Mouse (Mus musculus) lung, adult 2 months (tissue): ENCODE measurements around the gene Wfdc1.

ENCODE experiments used
- CTCF ChIP-seq: fragments of 200-500 bp; IDR thresholded peaks from 2 replicates; pipeline ENCODE4 v1.5.1; 2011; ENCODE audit warnings: mild to moderate bottlenecking, low read length, control low read depth; ENCODE audit not compliant: insufficient read depth
- POLR2A ChIP-seq: fragments of 200-500 bp; IDR thresholded peaks from 2 replicates; pipeline ENCODE4 v1.6.1; 2011; ENCODE audit warnings: low read depth, mild to moderate bottlenecking, control low read depth, low read length, borderline replicate concordance; ENCODE audit errors: extremely low read depth

DNA sequence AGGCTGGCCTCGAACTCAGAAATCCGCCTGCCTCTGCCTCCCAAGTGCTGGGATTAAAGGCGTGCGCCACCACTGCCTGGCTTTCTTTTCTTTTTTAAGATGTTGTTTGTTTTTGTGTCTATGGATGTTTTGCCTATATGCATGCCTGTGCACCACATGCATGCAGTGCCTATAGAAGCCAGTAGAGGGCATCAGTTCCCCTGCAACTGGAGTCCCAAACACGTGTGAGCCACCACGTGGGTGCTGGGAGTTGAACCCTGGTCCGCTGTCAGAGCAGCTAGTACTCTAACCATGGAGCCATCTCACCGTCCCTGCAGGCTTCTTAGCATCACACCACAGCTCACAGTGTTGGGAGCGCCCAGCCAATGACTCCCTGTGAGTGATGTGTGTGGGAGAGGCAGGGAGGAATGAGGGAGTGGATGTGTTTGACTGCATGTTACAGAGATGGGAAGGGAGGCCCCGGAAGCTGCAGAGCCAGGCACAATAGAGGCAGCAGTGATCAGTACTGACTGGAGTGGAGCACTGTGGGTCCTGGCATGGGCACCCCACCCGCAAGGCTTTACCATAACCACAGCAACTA lies 7.9 kb downstream of the Wfdc1 start:
- TF ChIP-seq POLR2A (no peak), CTCF (0 out of 2 replicates have a peak, but pooled peaks have one; percentile 26)
